Mouse (Mus musculus) limb, embryonic 14.5 days (tissue): ENCODE results near the gene Acox3. TPM values are rescaled to one million over a fixed set of nuclear protein-coding genes. Genes with fewer than 3 reads are reported as not detected.

Experiments
- ATAC-seq: fragments of 200-750 bp; cut with Nextera tagmentation; 2 replicates; pipeline ENCODE4 v1.8.0; 2017; ENCODE audit warnings: low read depth, moderate number of reproducible peaks, moderate TSS enrichment; ENCODE audit not compliant: low FRiP score
- DNase-seq: peaks from one replicate; pipeline ENCODE4 v3.0.0-alpha.2; 2015; ENCODE audit warnings: low spot score
- H3K27ac ChIP-seq: fragments of 300-500 bp; sonication (generic); replicated peaks from 2 replicates; pipeline ENCODE4 v1.5.1; 2014; ENCODE audit warnings: low read depth, mild to moderate bottlenecking, low read length, moderate library complexity, mixed read lengths
- H3K27me3 ChIP-seq: fragments of 300-500 bp; sonication (generic); 2 replicates; pipeline ENCODE4 v1.6.1; 2014; ENCODE audit warnings: low read length, mixed read lengths; ENCODE audit not compliant: control insufficient read depth, insufficient read depth
- H3K36me3 ChIP-seq: fragments of 300-500 bp; sonication (generic); 2 replicates; pipeline ENCODE4 v1.6.1; 2014; ENCODE audit warnings: mild to moderate bottlenecking, low read length, moderate library complexity, mixed read lengths; ENCODE audit not compliant: control insufficient read depth, insufficient read depth
- H3K4me1 ChIP-seq: fragments of 300-500 bp; sonication (generic); 2 replicates; pipeline ENCODE4 v1.6.1; 2014; ENCODE audit warnings: antibody characterized with exemption, low read length, mixed read lengths; ENCODE audit not compliant: control insufficient read depth, insufficient read depth
- H3K4me2 ChIP-seq: fragments of 300-500 bp; sonication (generic); replicated peaks from 2 replicates; pipeline ENCODE4 v1.6.1; 2014; ENCODE audit warnings: low read depth, mild to moderate bottlenecking, low read length, moderate library complexity; ENCODE audit not compliant: severe bottlenecking
- H3K4me3 ChIP-seq: fragments of 300-500 bp; sonication (generic); replicated peaks from 2 replicates; pipeline ENCODE4 v1.5.1; 2014; ENCODE audit warnings: low read length
- H3K9ac ChIP-seq: fragments of 300-500 bp; sonication (generic); 2 replicates; pipeline ENCODE4 v1.6.1; 2014; ENCODE audit warnings: mild to moderate bottlenecking, low read depth, low read length, moderate library complexity; ENCODE audit not compliant: severe bottlenecking
- H3K9me3 ChIP-seq: fragments of 300-500 bp; sonication (generic); 2 replicates; pipeline ENCODE4 v1.6.1; 2016; ENCODE audit warnings: low read length; ENCODE audit not compliant: control insufficient read depth
- POLR2A ChIP-seq: fragments of 200-500 bp; IDR thresholded peaks from 2 replicates; pipeline ENCODE4 v1.8.0; 2012; ENCODE audit warnings: inconsistent platforms, mild to moderate bottlenecking, moderate library complexity, borderline replicate concordance; ENCODE audit not compliant: insufficient read depth, insufficient read length; ENCODE audit errors: extremely low read depth
- WGBS: fragments of 180-500 bp; shearing (Covaris S2); extraction: QIAGEN DNeasy Blood & Tissue Kit; methylation state at CpG from one replicate; pipeline ENCODE4 v1.1.7; 2014; 5-methylcytosine and 5-hydroxymethylcytosine counted together
- polyA plus RNA-seq, 2 experiments: library from polyadenylated mRNA; depleted of rRNA in 1 of 2; stranded (reverse) in 1 of 2; unstranded in 1 of 2; fragments of >200 nt; fragmentation: Nextera tagmentation in 1 of 2; extraction: Ambion mirVana in 1 of 2; gene quantifications; 2 replicates each; pipeline versions ENCODE4 v1.2.1 to v1.2.3; 2012 to 2014

Acox3 gene
- polyA plus RNA-seq, 2 experiments: 14.2 to 31.1 TPM

DNA sequence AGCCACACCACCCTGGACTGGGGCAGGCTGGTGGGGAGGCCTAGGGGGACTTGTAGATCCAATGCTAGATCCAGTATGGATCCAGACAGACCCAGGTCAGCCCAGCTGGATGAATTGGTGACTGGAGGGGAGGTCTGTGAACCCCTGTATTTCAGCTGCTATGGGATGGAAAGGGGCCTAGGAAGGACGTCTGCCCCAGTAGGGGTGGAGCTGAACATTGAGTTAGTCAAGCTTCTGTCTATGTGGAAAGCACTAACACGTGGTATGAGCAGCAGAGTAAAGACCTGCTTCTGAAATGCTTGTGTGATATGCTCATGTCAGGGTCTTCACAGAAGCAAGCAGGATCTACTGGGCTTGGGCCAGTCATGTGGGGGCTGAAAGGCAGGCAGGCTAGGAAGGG is 65.4 kb downstream of the Acox3 start:
- H3K4me1 ChIP-seq: no peaks in the 10 kb centered on the region
- TF ChIP-seq POLR2A: no peak
- DNase-seq: no peak
- no peaks in the 10 kb centered on the region for H3K36me3 ChIP-seq
- no peak overlapping the region for H3K27ac ChIP-seq
- no peak for ATAC-seq
- H3K27me3 ChIP-seq: no peaks in the 10 kb centered on the region
- H3K9ac ChIP-seq: no peak overlapping the region
- 67% methylated on average over 2 of the region's 2 CpGs for WGBS
- H3K9me3 ChIP-seq: no peaks in the 10 kb centered on the region
- H3K4me2 ChIP-seq: no peak overlapping the region
- no peak overlapping the region for H3K4me3 ChIP-seq

DNA sequence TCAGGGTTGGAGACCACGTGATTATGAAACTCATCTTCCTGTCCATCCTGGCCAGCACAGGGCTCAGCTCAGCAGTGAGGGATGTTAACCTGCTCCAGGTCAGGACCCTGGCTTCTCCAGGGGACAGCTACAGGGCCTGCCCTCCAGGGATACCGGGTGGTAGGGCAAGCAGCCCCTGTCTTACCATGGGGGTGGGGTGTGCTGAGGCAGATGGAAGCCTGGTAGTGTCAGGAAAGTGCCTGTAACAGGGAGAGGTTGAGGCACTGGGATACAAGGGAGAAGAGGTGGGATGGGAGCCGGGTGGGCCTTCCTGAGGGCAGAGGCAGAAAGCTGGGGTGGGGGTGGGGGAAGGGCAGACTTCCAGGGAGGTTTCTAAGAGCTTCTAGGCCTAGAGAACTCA is 69.5 kb downstream of the Acox3 start:
- Histone ChIP-seq H3K9me3 (no peaks in the 10 kb centered on the region), H3K36me3 (no peaks in the 10 kb centered on the region), H3K4me1 (no peaks in the 10 kb centered on the region), H3K4me2 (no peak overlapping the region), H3K27ac (no peak overlapping the region), H3K9ac (no peak overlapping the region), H3K27me3 (no peaks in the 10 kb centered on the region), H3K4me3 (no peak overlapping the region)
- DNase-seq: no peak
- TF ChIP-seq POLR2A: no peak
- no peak for ATAC-seq
- 84% methylated on average over 3 of the region's 3 CpGs for WGBS

DNA sequence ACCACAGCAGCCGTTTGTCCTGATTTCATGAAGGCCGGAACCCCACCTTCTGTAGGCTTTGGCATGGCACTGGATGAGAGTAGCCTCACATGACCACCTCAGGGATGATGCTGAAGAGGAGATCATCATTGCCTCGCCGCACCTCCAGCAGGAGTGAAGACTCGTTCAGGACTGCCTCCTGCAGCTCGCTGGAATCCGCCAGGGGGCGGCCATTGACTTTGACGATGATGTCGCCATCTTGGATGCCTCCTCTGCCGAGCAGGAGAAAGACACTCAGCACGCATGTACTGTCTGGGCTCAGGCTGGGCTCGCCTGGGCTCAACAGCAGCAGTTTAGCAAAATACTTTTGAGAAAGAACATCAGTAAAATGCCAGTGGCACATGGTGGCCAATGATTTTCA is 70.0 kb downstream of the Acox3 start:
- ATAC-seq (no peak), DNase-seq (no peak)
- TF ChIP-seq POLR2A: no peak
- Histone ChIP-seq H3K9ac (no peak overlapping the region), H3K4me2 (no peak overlapping the region), H3K36me3 (no peaks in the 10 kb centered on the region), H3K27me3 (no peaks in the 10 kb centered on the region), H3K4me1 (no peaks in the 10 kb centered on the region), H3K9me3 (no peaks in the 10 kb centered on the region), H3K27ac (no peak overlapping the region), H3K4me3 (no peak overlapping the region)
- WGBS: 91% methylated on average over 13 of the region's 13 CpGs

DNA sequence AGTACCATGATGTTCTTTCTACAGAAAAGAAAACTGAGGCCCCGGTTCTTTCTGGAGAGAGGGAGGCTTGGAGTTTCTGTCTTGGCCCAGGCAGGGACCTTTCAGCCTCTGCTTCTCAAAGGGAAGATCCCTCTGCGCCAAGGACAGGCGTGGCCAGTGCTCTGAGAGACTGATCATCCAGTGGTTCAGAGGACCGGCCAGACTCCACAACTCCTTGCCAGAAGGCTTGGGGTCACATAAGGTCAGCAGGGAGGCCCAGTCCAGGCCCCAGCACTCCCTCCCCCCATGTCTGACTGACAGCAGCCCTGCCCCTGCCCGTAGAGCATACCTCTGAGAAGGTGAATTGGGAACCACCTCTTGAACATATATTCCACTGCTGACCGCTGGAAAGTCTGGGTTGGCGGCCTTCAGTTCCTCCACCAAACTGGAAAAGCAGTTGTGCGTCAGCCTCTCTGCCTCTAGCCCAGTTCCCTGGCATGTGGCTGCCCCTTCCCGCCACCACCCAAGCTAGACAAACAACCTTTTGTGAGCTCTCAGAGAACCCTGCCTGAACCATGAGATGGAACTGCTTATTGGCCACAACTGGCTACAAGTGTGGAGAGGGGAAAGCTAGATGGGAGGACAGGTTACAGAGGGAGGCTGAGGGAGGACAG is 71.0 kb downstream of the Acox3 start:
- H3K4me1 ChIP-seq: no peaks in the 10 kb centered on the region
- H3K9me3 ChIP-seq: no peaks in the 10 kb centered on the region
- no peak overlapping the region for H3K4me3 ChIP-seq
- ATAC-seq: no peak
- no peaks in the 10 kb centered on the region for H3K27me3 ChIP-seq
- H3K36me3 ChIP-seq: no peaks in the 10 kb centered on the region
- no peak overlapping the region for H3K27ac ChIP-seq
- no peak for TF ChIP-seq POLR2A
- no peak overlapping the region for H3K4me2 ChIP-seq
- WGBS: 64% methylated on average over 9 of the region's 9 CpGs
- H3K9ac ChIP-seq: no peak overlapping the region
- no peak for DNase-seq

DNA sequence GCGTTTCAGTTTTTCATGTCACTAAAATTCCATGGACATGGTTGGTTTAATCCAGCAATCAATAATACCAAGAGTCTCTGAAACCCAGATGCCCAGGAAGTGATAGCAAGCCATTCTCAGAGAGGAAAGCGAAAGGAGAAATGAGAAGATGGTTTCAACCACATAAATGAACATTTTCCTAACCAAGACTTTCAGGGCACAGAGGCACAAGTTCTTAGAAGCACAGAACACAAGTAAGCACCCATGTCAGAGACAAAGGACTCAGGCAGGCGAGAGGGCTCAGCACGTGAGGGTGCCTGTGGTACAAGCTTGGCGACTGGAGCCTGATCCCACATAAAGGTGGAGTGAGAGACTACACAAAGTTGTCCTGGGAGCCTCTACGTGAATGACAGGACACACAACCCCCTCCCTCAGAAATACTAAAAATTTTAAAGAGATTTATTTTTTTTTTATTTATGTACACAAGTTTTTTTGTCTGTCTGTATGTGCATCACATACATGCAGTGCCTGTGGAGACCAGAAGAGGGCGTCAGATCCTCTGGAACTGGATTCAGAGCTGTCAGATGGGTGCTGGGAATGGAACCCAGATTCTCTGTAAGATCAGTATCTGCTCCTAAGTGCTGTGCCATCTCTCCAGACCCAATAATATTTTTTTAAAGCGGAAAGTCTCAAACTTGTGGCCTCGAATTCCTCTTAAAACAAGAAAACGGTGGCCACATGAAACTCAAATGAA is 73.1 kb downstream of the Acox3 start:
- H3K36me3 ChIP-seq: no peaks in the 10 kb centered on the region
- H3K4me1 ChIP-seq: no peaks in the 10 kb centered on the region
- DNase-seq (no peak), ATAC-seq (no peak)
- no peaks in the 10 kb centered on the region for H3K27me3 ChIP-seq
- 88% methylated on average over 10 of the region's 10 CpGs for WGBS
- H3K9ac ChIP-seq: no peak overlapping the region
- no peak for TF ChIP-seq POLR2A
- no peak overlapping the region for H3K4me2 ChIP-seq
- H3K4me3 ChIP-seq: no peak overlapping the region
- H3K27ac ChIP-seq: no peak overlapping the region
- no peaks in the 10 kb centered on the region for H3K9me3 ChIP-seq
